Mouse (Mus musculus): Measurements from ENCODE around the gene Smim1. TPM values are rescaled to one million over a fixed set of nuclear protein-coding genes. Genes with fewer than 3 reads are reported as not detected.

The Smim1 gene
- total and polyA plus RNA-seq, 2 experiments from 2014 or later = 14.6 to 20.6 TPM

DNA sequence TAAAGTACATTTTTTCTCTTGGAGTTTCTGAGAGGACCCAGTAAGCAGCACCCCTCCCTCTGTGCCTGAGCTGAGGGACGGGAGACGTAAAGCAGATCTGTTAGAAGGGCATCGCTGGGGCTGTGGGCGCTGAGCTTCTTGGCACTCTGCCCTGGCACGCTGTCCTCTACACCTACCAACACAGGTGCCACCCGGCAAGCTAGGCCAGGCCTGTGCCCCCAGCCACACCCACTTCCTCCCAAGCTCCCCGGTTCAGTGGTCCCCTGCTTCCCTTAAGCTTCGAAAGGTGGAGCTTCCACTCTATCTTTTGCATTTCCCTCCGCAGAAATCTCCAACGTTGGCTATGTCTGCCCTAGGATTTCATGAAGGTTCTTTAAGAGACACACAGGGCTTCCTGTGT is 46.8 kb downstream of the Smim1 start:
- no peak overlapping the region for H3K4me2 ChIP-seq (ENCODE audit: low read depth, low read length, poor library complexity, severe bottlenecking)
- WGBS = 95% methylated on average over 10 of the region's 10 CpGs
- H3K4me3 ChIP-seq (ENCODE audit: low read depth, low read length) = no peak overlapping the region
- H3K27ac ChIP-seq (ENCODE audit: low read depth, low read length) = no peak overlapping the region
- TF ChIP-seq CTCF (IDR thresholded peaks at IDR 0.05) = no peak
- H3K27me3 ChIP-seq (ENCODE audit: insufficient read depth, low read length) = no peaks in the 10 kb centered on the region
- no peaks in the 10 kb centered on the region for H3K9me3 ChIP-seq (ENCODE audit: low read length)
- peaks cover 9% of the 10 kb centered on the region; the same call in 1 of the 2 replicates for H3K4me1 ChIP-seq (ENCODE audit: insufficient read depth, low read length)
- peaks cover 49% of the 10 kb centered on the region for H3K36me3 ChIP-seq (ENCODE audit: insufficient read depth, low read length)
- ATAC-seq (ENCODE audit: low FRiP score) (no peak), DNase-seq (ENCODE audit: low spot score) (no peak)
- no peak overlapping the region for H3K9ac ChIP-seq (replicated peaks; ENCODE audit: low read length, poor library complexity, severe bottlenecking)

DNA sequence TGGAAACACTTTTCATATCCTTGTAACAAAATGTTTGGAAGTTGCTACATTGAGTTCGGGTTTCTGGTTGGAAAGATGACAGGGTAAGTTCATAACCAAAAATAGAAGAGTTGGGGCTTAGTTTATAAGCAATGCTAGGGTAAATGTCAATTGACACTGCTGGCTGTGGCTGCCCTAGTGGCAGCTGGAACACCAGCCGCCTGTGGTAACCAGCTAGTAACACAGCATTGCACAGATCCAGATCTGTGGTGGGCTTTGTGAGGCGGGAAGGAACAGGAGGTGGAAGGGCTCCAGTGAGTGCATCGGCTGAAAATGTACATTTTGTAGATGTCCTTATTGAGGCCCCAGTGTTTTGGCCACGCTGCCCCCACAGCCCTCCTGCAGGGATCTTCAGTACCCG is 50.3 kb downstream of the Smim1 start:
- DNase-seq (ENCODE audit: low spot score) = no peak
- Histone ChIP-seq H3K4me3 (ENCODE audit: low read depth, low read length) (peak overlapping the region; percentile 96), H3K27me3 (ENCODE audit: insufficient read depth, low read length) (no peaks in the 10 kb centered on the region), H3K4me1 (ENCODE audit: insufficient read depth, low read length) (peaks cover 9% of the 10 kb centered on the region; the same call in 1 of the 2 replicates), H3K4me2 (ENCODE audit: low read depth, low read length, poor library complexity, severe bottlenecking) (peak overlapping the region; percentile 88), H3K9ac (replicated peaks; ENCODE audit: low read length, poor library complexity, severe bottlenecking) (peak overlapping the region; percentile 79), H3K27ac (ENCODE audit: low read depth, low read length) (no peak overlapping the region), H3K9me3 (ENCODE audit: low read length) (no peaks in the 10 kb centered on the region), H3K36me3 (ENCODE audit: insufficient read depth, low read length) (peaks cover 28% of the 10 kb centered on the region)
- 29% methylated on average over 6 of the region's 6 CpGs for WGBS
- TF ChIP-seq CTCF (IDR thresholded peaks at IDR 0.05) = peak; percentile 24; the same call in 1 of the 2 replicates
- ATAC-seq (ENCODE audit: low FRiP score) = no peak

DNA sequence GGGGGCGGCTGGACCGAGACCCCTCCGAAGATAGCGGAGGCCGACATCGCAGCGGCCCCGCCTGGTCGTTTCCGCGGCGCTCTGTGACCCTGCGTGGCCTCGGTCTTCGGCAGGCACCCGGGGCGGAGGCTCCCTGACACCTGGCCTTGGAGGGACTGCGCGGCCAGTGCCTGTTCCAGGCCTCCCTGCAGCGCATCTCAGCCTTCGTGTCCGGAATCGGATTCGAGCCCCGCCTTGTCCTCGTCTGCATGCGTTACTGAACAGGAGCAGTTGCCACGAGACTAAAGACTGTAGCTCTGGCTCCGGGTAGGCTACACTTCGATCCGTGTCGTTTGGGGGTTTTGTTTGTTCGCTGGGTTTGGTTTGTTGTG is 50.8 kb downstream of the Smim1 start:
- peak; percentile 30 for DNase-seq (ENCODE audit: low spot score)
- Histone ChIP-seq H3K4me2 (ENCODE audit: low read depth, low read length, poor library complexity, severe bottlenecking) (peak overlapping the region; percentile 88), H3K4me3 (ENCODE audit: low read depth, low read length) (peak overlapping the region; percentile 96), H3K36me3 (ENCODE audit: insufficient read depth, low read length) (peaks cover 27% of the 10 kb centered on the region), H3K27me3 (ENCODE audit: insufficient read depth, low read length) (no peaks in the 10 kb centered on the region), H3K9ac (replicated peaks; ENCODE audit: low read length, poor library complexity, severe bottlenecking) (peak overlapping the region; percentile 79), H3K4me1 (ENCODE audit: insufficient read depth, low read length) (peaks cover 9% of the 10 kb centered on the region; the same call in 1 of the 2 replicates), H3K9me3 (ENCODE audit: low read length) (no peaks in the 10 kb centered on the region), H3K27ac (ENCODE audit: low read depth, low read length) (peak overlapping the region; percentile 70)
- 1% methylated on average over 33 of the region's 33 CpGs for WGBS
- peak; percentile 64; the same call in 1 of the 2 replicates for ATAC-seq (ENCODE audit: low FRiP score)
- no peak for TF ChIP-seq CTCF (IDR thresholded peaks at IDR 0.05)

DNA sequence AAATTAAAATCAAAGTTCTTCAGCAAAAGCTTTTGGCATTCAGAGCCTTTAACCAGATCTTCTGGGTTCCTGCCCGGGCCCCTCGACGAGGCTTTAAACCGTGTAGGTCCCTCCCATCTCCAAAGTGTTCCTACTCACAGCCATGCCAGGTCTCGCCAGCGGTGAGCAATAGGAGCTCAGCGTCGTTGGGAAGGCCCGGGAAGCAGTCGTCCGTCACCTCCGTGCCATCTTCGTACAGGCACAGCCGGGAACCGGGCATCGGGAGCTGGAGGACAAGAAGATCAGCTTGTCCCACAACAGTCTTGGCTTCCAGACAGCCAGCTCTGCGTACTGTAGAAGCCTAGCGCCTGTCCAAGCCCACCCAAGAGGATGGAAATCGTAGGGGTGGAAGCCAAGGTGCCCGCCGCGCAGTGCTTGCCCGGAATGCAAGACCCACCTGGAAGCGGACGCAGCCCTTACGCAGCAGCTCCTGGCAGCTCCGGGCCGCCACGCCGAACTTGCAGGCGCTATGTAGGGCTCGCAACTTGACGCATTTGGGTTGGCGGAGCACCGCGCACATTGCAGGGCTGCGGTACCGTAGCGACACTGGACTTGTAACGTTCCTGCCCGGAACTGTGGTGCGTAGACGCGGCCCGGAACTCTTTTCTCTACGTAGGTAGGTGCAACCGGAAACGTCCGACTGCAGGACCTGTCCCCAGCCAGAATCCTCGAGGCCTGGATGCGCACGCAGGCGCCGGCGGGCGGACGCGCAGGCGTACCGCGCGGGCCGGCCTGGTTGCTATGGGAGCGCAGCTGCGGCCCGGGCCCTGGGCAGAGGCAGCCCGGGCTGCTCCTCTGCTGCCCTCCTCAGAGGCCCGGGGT is 51.4 kb downstream of the Smim1 start, which contains the start of the genes Dffb and Cep104:
Dffb (minus strand) TSS at position 696 of the 861 bp plus-strand sequence.
Cep104 (plus strand) TSS at position 764 of the 861 bp plus-strand sequence.
- WGBS = under 1% methylated on average over 68 of the region's 68 CpGs
- H3K27ac ChIP-seq (ENCODE audit: low read depth, low read length) = peak within 1 kb of the TSS; percentile 70
- peak within 1 kb of the TSS; percentile 79 for H3K9ac ChIP-seq (replicated peaks; ENCODE audit: low read length, poor library complexity, severe bottlenecking)
- H3K36me3 ChIP-seq (ENCODE audit: insufficient read depth, low read length) = peaks cover 27% of the 10 kb centered on the region
- H3K4me3 ChIP-seq (ENCODE audit: low read depth, low read length) = peak within 1 kb of the TSS; percentile 96
- ATAC-seq (ENCODE audit: low FRiP score) = peak; percentile 96
- H3K27me3 ChIP-seq (ENCODE audit: insufficient read depth, low read length) = no peaks in the 10 kb centered on the region
- DNase-seq (ENCODE audit: low spot score) = peak; percentile 95
- no peaks in the 10 kb centered on the region for H3K9me3 ChIP-seq (ENCODE audit: low read length)
- H3K4me2 ChIP-seq (ENCODE audit: low read depth, low read length, poor library complexity, severe bottlenecking) = peak within 1 kb of the TSS; percentile 88
- H3K4me1 ChIP-seq (ENCODE audit: insufficient read depth, low read length) = peaks cover 9% of the 10 kb centered on the region; the same call in 1 of the 2 replicates
- no peak for TF ChIP-seq CTCF (IDR thresholded peaks at IDR 0.05)

Other genes starting within 250 kb of the Smim1 start
- 31.3 and 38.4 TPM in 2 replicates for gene A430005L14Rik, start 69.0 kb downstream of the Smim1 start, total RNA-seq (2014; rRNA removed)
- gene A430005L14Rik, start 69.0 kb downstream of the Smim1 start, polyA plus RNA-seq (2015; fragmentation: Nextera tagmentation; extraction: Ambion mirVana) = 46.1 and 50.4 TPM in 2 replicates
- gene Dffb, start 51.1 kb downstream of the Smim1 start, total RNA-seq (2014; rRNA removed) = 19.8 and 20.8 TPM in 2 replicates
- 9.7 and 10.1 TPM in 2 replicates for gene Dffb, start 51.1 kb downstream of the Smim1 start, polyA plus RNA-seq (2015; fragmentation: Nextera tagmentation; extraction: Ambion mirVana)
- 9.6 and 11.6 TPM in 2 replicates for gene Cep104, start 51.0 kb downstream of the Smim1 start, total RNA-seq (2014; rRNA removed)
- 11.7 and 12.0 TPM in 2 replicates for gene Cep104, start 51.0 kb downstream of the Smim1 start, polyA plus RNA-seq (2015; fragmentation: Nextera tagmentation; extraction: Ambion mirVana)
- gene Lrrc47, start 14.5 kb downstream of the Smim1 start, total RNA-seq (2014; rRNA removed) = 24.9 and 28.1 TPM in 2 replicates
- gene Lrrc47, start 14.5 kb downstream of the Smim1 start, polyA plus RNA-seq (2015; fragmentation: Nextera tagmentation; extraction: Ambion mirVana) = 15.8 and 22.6 TPM in 2 replicates
- not detected in 2 replicates for gene Ccdc27, start 16.4 kb upstream of the Smim1 start, total RNA-seq (2014; rRNA removed)
- gene Ccdc27, start 16.4 kb upstream of the Smim1 start, polyA plus RNA-seq (2015; fragmentation: Nextera tagmentation; extraction: Ambion mirVana) = not detected in 2 replicates
- 0.49 and 1.2 TPM in 2 replicates for gene Trp73, start 114.0 kb upstream of the Smim1 start, total RNA-seq (2014; rRNA removed)
- gene Trp73, start 114.0 kb upstream of the Smim1 start, polyA plus RNA-seq (2015; fragmentation: Nextera tagmentation; extraction: Ambion mirVana) = 0.28 and 0.52 TPM in 2 replicates
- gene Wrap73, start 116.1 kb upstream of the Smim1 start, total RNA-seq (2014; rRNA removed) = 37.6 and 46.8 TPM in 2 replicates
- gene Wrap73, start 116.1 kb upstream of the Smim1 start, polyA plus RNA-seq (2015; fragmentation: Nextera tagmentation; extraction: Ambion mirVana) = 34.7 and 36.3 TPM in 2 replicates
- gene Tprgl, start 134.4 kb upstream of the Smim1 start, total RNA-seq (2014; rRNA removed) = 210 and 241 TPM in 2 replicates
- 227 and 250 TPM in 2 replicates for gene Tprgl, start 134.4 kb upstream of the Smim1 start, polyA plus RNA-seq (2015; fragmentation: Nextera tagmentation; extraction: Ambion mirVana)
- gene Megf6, start 144.5 kb upstream of the Smim1 start, total RNA-seq (2014; rRNA removed) = 39.4 and 68.0 TPM in 2 replicates
- 12.1 and 15.4 TPM in 2 replicates for gene Megf6, start 144.5 kb upstream of the Smim1 start, polyA plus RNA-seq (2015; fragmentation: Nextera tagmentation; extraction: Ambion mirVana)